In genomic region chr9:31252182-31252799, GRCm38 (mm10) we compare ENCODE assay signal across 8 mouse cellular contexts. TPM values are rescaled to one million over a fixed set of nuclear protein-coding genes. Genes with fewer than 3 reads are reported as not detected.
DNase-seq lines count a peak whose midpoint lies in the region; ATAC-seq lines count a peak whose summit lies in the region.

No protein-coding gene starts in this region.

- no peak overlapping the region for H3K4me3 ChIP-seq in liver, embryonic 11.5 days (ENCODE audit: low read depth, low read length)
- no peak overlapping the region for H3K4me3 ChIP-seq in forebrain, embryonic 14.5 days (ENCODE audit: low read depth, low read length)

- DNase-seq in thymus, adult 18-20 months = peak; percentile 11 to 17
- DNase-seq in thymus, postnatal 0 days (ENCODE audit: low spot score) = no peak
- DNase-seq in liver, embryonic 11.5 days (ENCODE audit: low spot score) = peak; percentile 66
- peak; percentile 78 to 86 for DNase-seq in spleen, postnatal 36 days (ENCODE audit: low spot score in 2 of 2)
- no peak for DNase-seq in cerebellum, adult 11 months
- no peak for DNase-seq in Muller cell, postnatal 12 days (ENCODE audit: inconsistent ontology term)
- DNase-seq in forebrain, embryonic 14.5 days (ENCODE audit: low spot score) = no peak

- H3K27ac ChIP-seq in liver, embryonic 11.5 days (ENCODE audit: low read depth, low read length) = peak overlapping the region; percentile 73; the same call in 1 of the 2 replicates
- H3K27ac ChIP-seq in forebrain, embryonic 14.5 days (ENCODE audit: low read depth, low read length) = no peak overlapping the region

- H3K36me3 ChIP-seq in liver, embryonic 11.5 days (ENCODE audit: control insufficient read depth, insufficient read depth, low read length) = no peaks in the 10 kb centered on the region
- H3K36me3 ChIP-seq in forebrain, embryonic 14.5 days (ENCODE audit: control insufficient read depth, insufficient read depth, low read length) = no peaks in the 10 kb centered on the region

- no peaks in the 10 kb centered on the region for H3K9me3 ChIP-seq in liver, embryonic 11.5 days (ENCODE audit: control insufficient read depth, low read length)
- H3K9me3 ChIP-seq in forebrain, embryonic 14.5 days (replicated peaks; ENCODE audit: control insufficient read depth, low read length) = no peaks in the 10 kb centered on the region

- 52% methylated on average over 10 of the region's 10 CpGs for WGBS in liver, embryonic 11.5 days
- WGBS in forebrain, embryonic 14.5 days = 83% methylated on average over 9 of the region's 10 CpGs

- peak overlapping the region; percentile 59 for H3K4me2 ChIP-seq in liver, embryonic 11.5 days
- H3K4me2 ChIP-seq in forebrain, embryonic 14.5 days (ENCODE audit: low read length) = no peak overlapping the region

- H3K27me3 ChIP-seq in liver, embryonic 11.5 days (replicated peaks; ENCODE audit: control insufficient read depth, insufficient read depth, low read length) = no peaks in the 10 kb centered on the region
- H3K27me3 ChIP-seq in forebrain, embryonic 14.5 days (replicated peaks; ENCODE audit: control insufficient read depth, insufficient read depth, low read length) = no peaks in the 10 kb centered on the region

- H3K4me1 ChIP-seq in liver, embryonic 11.5 days (replicated peaks; ENCODE audit: control insufficient read depth, insufficient read depth, low read length) = peaks cover 29% of the 10 kb centered on the region
- H3K4me1 ChIP-seq in forebrain, embryonic 14.5 days (ENCODE audit: control insufficient read depth, insufficient read depth, low read length) = no peaks in the 10 kb centered on the region

- peak; percentile 81 for ATAC-seq in granulocyte monocyte progenitor cell, adult 5-6 weeks (replicated peaks; ENCODE audit: poor library complexity, severe bottlenecking)
- ATAC-seq in liver, embryonic 11.5 days (replicated peaks; ENCODE audit: low FRiP score) = peak; percentile 89
- no peak for ATAC-seq in forebrain, embryonic 14.5 days

- H3K9ac ChIP-seq in liver, embryonic 11.5 days (ENCODE audit: low read depth, low read length) = no peak overlapping the region
- no peak overlapping the region for H3K9ac ChIP-seq in forebrain, embryonic 14.5 days (ENCODE audit: low read length)

RNA-seq across cellular contexts. Expression of gene Prdm10, which starts 28.0 kb away (rescaled TPM):
- polyA plus RNA-seq in thymus, postnatal 0 days (2015; fragmentation: Nextera tagmentation; extraction: Ambion mirVana) = 3.6 and 3.9 TPM in 2 replicates
- total RNA-seq in granulocyte monocyte progenitor cell, adult 5-6 weeks (2014; fragmentation: Nextera tagmentation) = 12.4 and 14.1 TPM in 2 replicates
- total RNA-seq in granulocyte monocyte progenitor cell, adult 5-6 weeks (2017) = 6.4 and 7.3 TPM in 2 replicates
- polyA plus RNA-seq in liver, embryonic 11.5 days (2014; fragmentation: Nextera tagmentation; extraction: Ambion mirVana) = 5.7 and 6.5 TPM in 2 replicates
- 7.3 and 9.7 TPM in 2 replicates for polyA plus RNA-seq in forebrain, embryonic 14.5 days (2014; fragmentation: Nextera tagmentation; extraction: Ambion mirVana)

RNA-seq across cellular contexts. Expression of gene Aplp2, which starts 40.7 kb away (rescaled TPM):
- polyA plus RNA-seq in thymus, postnatal 0 days (2015; fragmentation: Nextera tagmentation; extraction: Ambion mirVana) = 166 and 168 TPM in 2 replicates
- total RNA-seq in granulocyte monocyte progenitor cell, adult 5-6 weeks (2014; fragmentation: Nextera tagmentation) = 28.1 and 32.6 TPM in 2 replicates
- 34.1 and 34.9 TPM in 2 replicates for total RNA-seq in granulocyte monocyte progenitor cell, adult 5-6 weeks (2017)
- polyA plus RNA-seq in liver, embryonic 11.5 days (2014; fragmentation: Nextera tagmentation; extraction: Ambion mirVana) = 256 and 297 TPM in 2 replicates
- polyA plus RNA-seq in forebrain, embryonic 14.5 days (2014; fragmentation: Nextera tagmentation; extraction: Ambion mirVana) = 208 and 237 TPM in 2 replicates

Comparison
In these comparisons a context has a peak if more than half of its experiments do, and no peak if none do; other contexts are left out.
1. DNase-seq: peak in thymus, adult 18-20 months (2 of 2), liver, embryonic 11.5 days (single experiment) and spleen, postnatal 36 days (2 of 2); none in thymus, postnatal 0 days (single experiment), cerebellum, adult 11 months (single experiment), Muller cell, postnatal 12 days (single experiment) and forebrain, embryonic 14.5 days (single experiment).